Mouse (Mus musculus) megakaryocyte, embryonic 14.5 days (primary cell): ENCODE data around the gene Podxl.

Experiments used
- FLI1 ChIP-seq: IDR thresholded peaks from 2 replicates; pipeline ENCODE4 v1.6.1; 2012; ENCODE audit warnings: low read length, inconsistent platforms, mixed read lengths
- GATA1 ChIP-seq: IDR thresholded peaks from 3 replicates; pipeline ENCODE4 v1.6.1; 2012; ENCODE audit warnings: mixed read lengths, low read length, inconsistent platforms, borderline replicate concordance

GRCm38 (mm10) chr6:31513726-31514125, 50.1 kb downstream of the Podxl start:
- TF ChIP-seq GATA1: no peak
- TF ChIP-seq FLI1: no peak
